Mouse (Mus musculus) lung, embryonic 16.5 days (tissue): Measurements from ENCODE around the gene Sec23b. TPM values are rescaled to one million over a fixed set of nuclear protein-coding genes. Genes with fewer than 3 reads are reported as not detected.
A peak's percentile ranks its signal among the peaks of the same experiment; 100 is the strongest.

ENCODE experiments used
- ATAC-seq: fragments of 200-750 bp; cut with Nextera tagmentation; 2 replicates; pipeline ENCODE4 v1.8.0; 2017; ENCODE audit warnings: low read depth, mild to moderate bottlenecking, moderate library complexity
- H3K27ac ChIP-seq: fragments of 300-500 bp; sonication (generic); 2 replicates; pipeline ENCODE4 v1.5.1; 2014; ENCODE audit warnings: mild to moderate bottlenecking, control low read depth, low read length
- H3K27me3 ChIP-seq: fragments of 300-500 bp; sonication (generic); 2 replicates; pipeline ENCODE4 v1.6.1; 2014; ENCODE audit warnings: low read depth, low read length, mixed read lengths; ENCODE audit not compliant: control insufficient read depth, insufficient read depth
- H3K36me3 ChIP-seq: fragments of 300-500 bp; sonication (generic); 2 replicates; pipeline ENCODE4 v1.6.1; 2014; ENCODE audit warnings: low read length; ENCODE audit not compliant: control insufficient read depth, insufficient read depth
- H3K4me1 ChIP-seq: fragments of 300-500 bp; sonication (generic); replicated peaks from 2 replicates; pipeline ENCODE4 v1.6.1; 2014; ENCODE audit warnings: low read length, mixed read lengths; ENCODE audit not compliant: control insufficient read depth, insufficient read depth
- H3K4me2 ChIP-seq: fragments of 300-500 bp; sonication (generic); 2 replicates; pipeline ENCODE4 v1.6.1; 2014; ENCODE audit warnings: low read depth, low read length, control low read depth
- H3K4me3 ChIP-seq: fragments of 300-500 bp; sonication (generic); 2 replicates; pipeline ENCODE4 v1.5.1; 2014; ENCODE audit warnings: mild to moderate bottlenecking, low read length, control low read depth
- H3K9ac ChIP-seq: fragments of 300-500 bp; sonication (generic); 2 replicates; pipeline ENCODE4 v1.6.1; 2014; ENCODE audit warnings: low read length, control low read depth
- H3K9me3 ChIP-seq: fragments of 300-500 bp; sonication (generic); 2 replicates; pipeline ENCODE4 v1.6.1; 2016; ENCODE audit warnings: low read length; ENCODE audit not compliant: control insufficient read depth
- WGBS: fragments of 180-500 bp; shearing (Covaris S2); extraction: QIAGEN DNeasy Blood & Tissue Kit; methylation state at CpG from one replicate; pipeline ENCODE4 v1.1.7; 2014; 5-methylcytosine and 5-hydroxymethylcytosine counted together
- microRNA-seq: library from miRNA; unstranded; fragments of <30 nt; microRNA quantifications from one replicate; pipeline ENCODE4, GENCODE M21; 2016
- polyA plus RNA-seq: library from polyadenylated mRNA; unstranded; fragments of >200 nt; fragmentation: Nextera tagmentation; extraction: Ambion mirVana; gene quantifications from 2 replicates; pipeline ENCODE4 v1.2.1, GENCODE M21; 2015

Sec23b gene
- polyA plus RNA-seq, 1 experiment from 2014 or later = 102 TPM

DNA sequence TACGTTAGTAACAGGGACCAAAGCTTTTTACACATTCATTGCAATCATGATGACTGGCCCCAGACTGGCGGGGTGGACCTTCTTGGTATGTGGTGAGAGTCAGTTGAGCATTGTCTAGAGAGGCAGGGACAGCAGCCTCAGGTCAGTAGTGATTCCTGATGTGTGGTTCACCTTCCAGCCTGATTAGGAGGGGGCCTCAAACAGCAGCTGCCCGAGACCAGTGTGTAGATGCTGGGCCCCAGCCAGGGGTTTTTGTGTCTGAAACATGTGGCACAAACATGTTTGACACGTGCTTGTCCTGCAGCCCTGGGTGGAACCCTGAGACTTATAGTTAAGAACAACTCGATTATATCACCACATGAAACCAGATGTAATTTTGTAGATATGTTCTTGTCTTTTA is 78.2 kb downstream of the Sec23b start:
- Histone ChIP-seq H3K9ac (no peak overlapping the region), H3K9me3 (no peaks in the 10 kb centered on the region), H3K4me2 (no peak overlapping the region), H3K36me3 (no peaks in the 10 kb centered on the region), H3K27ac (no peak overlapping the region), H3K4me1 (no peaks in the 10 kb centered on the region), H3K27me3 (no peaks in the 10 kb centered on the region), H3K4me3 (no peak overlapping the region)
- ATAC-seq = no peak
- WGBS = 49% methylated on average over 5 of the region's 5 CpGs

- H3K9ac ChIP-seq = no peak overlapping the region
- H3K4me1 ChIP-seq = no peaks in the 10 kb centered on the region
- H3K36me3 ChIP-seq = no peaks in the 10 kb centered on the region
- no peaks in the 10 kb centered on the region for H3K9me3 ChIP-seq
- no peak overlapping the region for H3K4me3 ChIP-seq
- H3K27ac ChIP-seq = no peak overlapping the region
- no peak overlapping the region for H3K4me2 ChIP-seq
- WGBS = 72% methylated on average over 2 of the region's 2 CpGs
- no peaks in the 10 kb centered on the region for H3K27me3 ChIP-seq
- no peak for ATAC-seq
Measured at GRCm38 (mm10) chr2:144634729-144635128, 78.7 kb downstream of the Sec23b start.

DNA sequence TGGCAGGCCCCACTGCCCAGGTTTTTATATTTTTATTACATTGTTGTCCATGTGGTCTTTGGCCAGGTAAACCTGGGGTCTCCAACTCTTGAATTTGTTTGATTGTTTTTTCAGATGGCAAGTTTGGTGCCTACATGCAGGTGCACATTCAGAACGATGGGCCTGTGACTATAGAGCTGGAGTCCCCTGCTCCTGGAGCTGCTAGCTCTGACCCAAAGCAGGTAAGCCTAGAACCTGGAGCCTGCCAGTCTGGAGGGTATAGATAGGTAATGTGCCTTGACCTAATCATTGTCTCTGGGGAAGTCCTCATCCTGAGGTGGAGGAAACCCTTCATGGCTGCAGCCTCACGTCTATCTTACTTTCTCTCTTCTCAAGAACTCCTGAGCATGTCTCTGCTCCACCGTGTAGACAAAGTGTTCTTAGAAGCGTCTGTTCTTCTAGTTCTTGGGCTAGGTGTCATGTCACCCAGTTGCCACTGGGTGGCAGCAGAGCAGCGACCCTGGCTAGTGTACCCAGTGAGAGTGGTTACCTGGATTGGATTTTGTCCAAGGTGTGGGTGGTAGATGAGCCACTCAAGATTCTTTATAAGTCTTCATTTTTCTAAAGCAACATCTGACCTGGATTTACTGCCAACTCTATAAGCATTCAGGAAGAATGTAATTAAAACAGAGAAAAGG is 79.8 kb downstream of the Sec23b start:
- peak; percentile 64; the same call in 1 of the 2 replicates for ATAC-seq
- WGBS = 18% methylated on average over 5 of the region's 5 CpGs
- no peaks in the 10 kb centered on the region for H3K4me1 ChIP-seq
- H3K9ac ChIP-seq = no peak overlapping the region
- no peak overlapping the region for H3K4me3 ChIP-seq
- no peaks in the 10 kb centered on the region for H3K27me3 ChIP-seq
- H3K27ac ChIP-seq = no peak overlapping the region
- no peaks in the 10 kb centered on the region for H3K9me3 ChIP-seq
- no peak overlapping the region for H3K4me2 ChIP-seq
- no peaks in the 10 kb centered on the region for H3K36me3 ChIP-seq

- Histone ChIP-seq H3K27ac (no peak overlapping the region), H3K4me1 (no peaks in the 10 kb centered on the region), H3K27me3 (no peaks in the 10 kb centered on the region), H3K36me3 (no peaks in the 10 kb centered on the region), H3K9ac (no peak overlapping the region), H3K9me3 (no peaks in the 10 kb centered on the region), H3K4me3 (no peak overlapping the region), H3K4me2 (no peak overlapping the region)
- ATAC-seq = no peak
- WGBS = 70% methylated on average over 4 of the region's 4 CpGs
Measured at GRCm38 (mm10) chr2:144637204-144637603, 81.2 kb downstream of the Sec23b start.

GRCm38 (mm10) chr2:144637671-144638395 is 81.8 kb downstream of the Sec23b start:
- H3K4me1 ChIP-seq = no peaks in the 10 kb centered on the region
- no peaks in the 10 kb centered on the region for H3K27me3 ChIP-seq
- no peak for ATAC-seq
- H3K36me3 ChIP-seq = no peaks in the 10 kb centered on the region
- WGBS = 83% methylated on average over 10 of the region's 12 CpGs
- no peak overlapping the region for H3K27ac ChIP-seq
- no peaks in the 10 kb centered on the region for H3K9me3 ChIP-seq
- no peak overlapping the region for H3K4me2 ChIP-seq
- H3K9ac ChIP-seq = no peak overlapping the region
- H3K4me3 ChIP-seq = no peak overlapping the region

GRCm38 (mm10) chr2:144638719-144639118 is 82.7 kb downstream of the Sec23b start:
- H3K9ac ChIP-seq = no peak overlapping the region
- H3K4me2 ChIP-seq = no peak overlapping the region
- H3K27ac ChIP-seq = no peak overlapping the region
- H3K9me3 ChIP-seq = no peaks in the 10 kb centered on the region
- H3K4me3 ChIP-seq = no peak overlapping the region
- WGBS = 51% methylated on average over 4 of the region's 4 CpGs
- H3K4me1 ChIP-seq = no peaks in the 10 kb centered on the region
- 0 out of 2 replicates have a peak, but pooled peaks have one; percentile 45 for ATAC-seq
- H3K36me3 ChIP-seq = no peaks in the 10 kb centered on the region
- no peaks in the 10 kb centered on the region for H3K27me3 ChIP-seq

DNA sequence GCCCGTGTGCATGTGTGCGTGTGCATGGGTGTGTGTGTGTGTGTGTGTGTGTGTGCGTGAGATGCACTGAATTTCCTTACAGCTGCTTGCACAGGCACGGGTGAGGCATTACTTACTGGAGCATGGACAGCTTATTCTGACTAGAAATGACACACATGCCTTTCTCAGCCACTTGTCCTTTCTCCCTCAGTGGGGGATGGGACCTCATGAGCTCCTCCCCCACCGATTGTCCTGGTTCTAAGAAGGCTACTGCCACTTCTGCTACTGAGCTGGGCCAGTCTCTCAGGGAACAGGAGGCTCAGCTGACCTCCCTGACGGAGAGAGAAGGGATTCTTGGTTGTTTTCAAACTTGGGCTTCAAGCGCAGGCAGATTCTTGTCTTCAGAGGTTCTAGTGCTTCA is 84.1 kb downstream of the Sec23b start:
- Histone ChIP-seq H3K4me3 (no peak overlapping the region), H3K27ac (no peak overlapping the region), H3K4me1 (no peaks in the 10 kb centered on the region), H3K9ac (no peak overlapping the region), H3K9me3 (no peaks in the 10 kb centered on the region), H3K36me3 (no peaks in the 10 kb centered on the region), H3K27me3 (no peaks in the 10 kb centered on the region), H3K4me2 (no peak overlapping the region)
- 73% methylated on average over 7 of the region's 7 CpGs for WGBS
- ATAC-seq = no peak

Small RNAs within 50 kb of the gene (microRNA-seq; reads per million reads assigned to microRNA genes)
- not detected for gene Gm24823

Other genes starting within 250 kb of the Sec23b start
- gene Ovol2, start 224.1 kb upstream of the Sec23b start, polyA plus RNA-seq = 3.7 and 4.1 TPM in 2 replicates
- gene Kat14, start 187.2 kb upstream of the Sec23b start, polyA plus RNA-seq = 36.4 and 36.9 TPM in 2 replicates
- gene Pet117, start 187.2 kb upstream of the Sec23b start, polyA plus RNA-seq = 2.4 and 4.1 TPM in 2 replicates
- 1.3 and 2.1 TPM in 2 replicates for gene Dzank1, start 28.8 kb upstream of the Sec23b start, polyA plus RNA-seq
- gene Polr3f, start 28.5 kb upstream of the Sec23b start, polyA plus RNA-seq = 25.1 and 25.3 TPM in 2 replicates
- gene Rbbp9, start 5.4 kb upstream of the Sec23b start, polyA plus RNA-seq = 65.3 and 65.6 TPM in 2 replicates
- gene Smim26, start 37.8 kb downstream of the Sec23b start, polyA plus RNA-seq = 32.4 and 33.8 TPM in 2 replicates
- 38.1 and 42.0 TPM in 2 replicates for gene Dtd1, start 43.7 kb downstream of the Sec23b start, polyA plus RNA-seq